Mouse (Mus musculus) kidney, adult 2 months (tissue): Measurements from ENCODE around the gene B3gnt9. TPM values are rescaled to one million over a fixed set of nuclear protein-coding genes. Genes with fewer than 3 reads are reported as not detected.
"Not testable (repeated sequence)": the region's sequence is repeated elsewhere in the genome, so short reads cannot be mapped to it uniquely, and the experiment has no call there.

Experiments used
- DNase-seq: peaks from one replicate; pipeline ENCODE4 v3.0.0; 2021
- H3K27ac ChIP-seq: fragments of 200-500 bp; 2 replicates; pipeline ENCODE4 v1.5.1; 2012; ENCODE audit warnings: low read depth, low read length, control low read depth, inconsistent platforms; ENCODE audit not compliant: insufficient read depth
- H3K27me3 ChIP-seq: fragments of 200-500 bp; replicated peaks from 2 replicates; pipeline ENCODE4 v1.6.1; 2012; ENCODE audit warnings: mild to moderate bottlenecking, moderate library complexity, low read length, inconsistent platforms; ENCODE audit not compliant: control insufficient read depth, insufficient read depth
- H3K36me3 ChIP-seq: fragments of 200-500 bp; 2 replicates; pipeline ENCODE4 v1.6.1; 2012; ENCODE audit warnings: mild to moderate bottlenecking, moderate library complexity, low read length, inconsistent platforms; ENCODE audit not compliant: control insufficient read depth, insufficient read depth
- H3K4me1 ChIP-seq: fragments of 200-500 bp; 2 replicates; pipeline ENCODE4 v1.6.1; 2011; ENCODE audit warnings: low read length; ENCODE audit not compliant: control insufficient read depth, insufficient read depth
- H3K4me3 ChIP-seq: fragments of 200-500 bp; 2 replicates; pipeline ENCODE4 v1.5.1; 2011; ENCODE audit warnings: mild to moderate bottlenecking, low read depth, low read length, control low read depth; ENCODE audit not compliant: insufficient read depth
- CTCF ChIP-seq: fragments of 200-500 bp; conservative IDR thresholded peaks from 2 replicates; pipeline ENCODE4 v1.5.1; 2011; ENCODE audit warnings: low read depth, mild to moderate bottlenecking, control low read depth, low read length, moderate library complexity, mixed read lengths; ENCODE audit not compliant: insufficient read depth, insufficient read length
- POLR2A ChIP-seq: fragments of 200-500 bp; IDR thresholded peaks from one replicate; pipeline ENCODE4 v1.6.1; 2011; ENCODE audit warnings: low read depth, low read length, control low read depth
- WGBS: fragments of 180-500 bp; shearing (Covaris S2); methylation state at CpG from one replicate; pipeline ENCODE4 v1.1.7; 2018; 5-methylcytosine and 5-hydroxymethylcytosine counted together
- polyA plus RNA-seq: library from polyadenylated mRNA; depleted of rRNA; stranded (reverse); fragments of >200 nt; gene quantifications from 2 replicates; pipeline ENCODE4 v1.2.3, GENCODE M21; 2012

Gene B3gnt9
- polyA plus RNA-seq, 1 experiment = 4.8 TPM

DNA sequence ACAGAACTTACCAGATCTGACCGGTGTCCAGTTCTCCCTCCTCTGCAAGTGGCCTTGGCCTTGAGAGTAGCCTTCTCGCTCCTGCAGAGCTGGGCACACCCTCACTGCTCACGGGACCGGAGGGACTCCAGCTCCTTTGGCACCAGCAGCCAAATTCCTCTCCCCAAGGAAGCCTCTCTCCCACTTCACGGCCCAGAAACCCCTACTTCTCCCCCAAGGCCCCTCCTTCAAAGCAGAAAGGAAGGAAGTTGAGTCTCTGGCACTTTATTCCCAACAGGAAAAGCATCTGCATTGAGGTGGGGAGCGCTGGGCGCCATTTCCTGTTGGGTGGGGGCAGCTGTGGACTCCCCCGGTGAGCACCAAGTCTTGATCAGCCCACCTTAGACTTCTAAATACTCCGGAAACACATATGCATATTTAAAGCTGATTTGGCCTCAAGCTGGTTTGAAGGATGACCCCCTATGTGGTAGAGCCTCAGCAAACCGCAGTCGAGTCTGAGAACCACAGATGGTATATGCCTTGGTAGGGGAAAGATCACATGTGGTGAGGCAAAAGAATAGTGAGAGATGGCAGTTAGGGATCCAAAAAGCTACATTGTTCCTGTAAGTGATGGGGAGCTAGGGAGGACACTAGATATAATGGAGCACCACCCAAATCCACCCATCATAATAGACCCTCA, 41.1 kb upstream of the B3gnt9 start, which contains the start of gene Exoc3l:
Gene Exoc3l (minus strand): TSS at position 207 of the 679 bp plus-strand sequence.
- Histone ChIP-seq H3K4me1 (peaks cover 7% of the 10 kb centered on the region; the same call in 1 of the 2 replicates), H3K4me3 (peak within 1 kb of the TSS; percentile 56), H3K27ac (peak within 1 kb of the TSS; percentile 77), H3K36me3 (no peaks in the 10 kb centered on the region; the same call in 1 of the 2 replicates), H3K27me3 (no peaks in the 10 kb centered on the region)
- no peak for TF ChIP-seq POLR2A
- no peak for TF ChIP-seq CTCF
- peak; percentile 66 for DNase-seq
- 52% methylated on average over 11 of the region's 11 CpGs for WGBS

DNA sequence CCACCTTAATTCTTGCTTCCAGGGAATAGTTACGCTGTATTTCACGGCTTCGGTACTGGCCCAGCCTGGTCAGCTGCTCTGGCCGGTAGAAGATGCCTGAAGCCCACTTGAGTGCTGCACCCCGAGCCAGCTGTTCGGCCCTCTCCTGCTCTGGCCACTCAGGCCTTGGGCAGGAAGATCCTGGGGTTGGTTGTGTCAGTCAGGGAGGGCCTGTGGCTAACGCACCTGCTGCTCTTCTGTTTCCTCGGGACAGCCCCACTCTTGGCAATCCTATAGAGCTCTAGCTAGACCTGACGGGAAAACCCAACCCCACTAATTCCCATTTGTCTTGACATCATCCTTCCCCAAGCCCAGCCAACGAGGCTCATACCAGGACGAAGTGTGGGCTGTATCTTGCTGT, 40.3 kb upstream of the B3gnt9 start:
- WGBS = 71% methylated on average over 11 of the region's 11 CpGs
- peak overlapping the region; percentile 63 for H3K27ac ChIP-seq

DNA sequence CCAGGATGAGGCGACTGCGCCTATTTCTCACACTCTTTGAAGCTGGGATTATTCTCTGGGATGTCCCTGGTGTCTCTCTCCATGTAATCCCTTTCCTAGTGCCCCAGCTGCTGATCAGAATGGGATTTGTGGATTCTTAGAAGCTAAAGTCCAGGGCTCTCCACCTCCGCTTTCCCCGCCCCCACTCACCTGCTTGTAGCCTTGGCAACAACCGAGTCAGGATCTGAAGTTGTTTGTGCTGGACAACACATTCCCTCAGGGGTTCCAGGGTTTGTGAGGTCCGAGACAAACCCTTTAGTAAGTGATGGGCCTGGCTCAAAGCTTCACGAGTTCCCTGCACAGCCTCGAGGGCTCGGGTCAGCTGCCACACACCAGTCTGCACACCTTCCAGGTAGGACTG, 39.8 kb upstream of the B3gnt9 start:
- TF ChIP-seq CTCF (no peak), POLR2A (no peak)
- H3K27ac ChIP-seq = no peak overlapping the region
- H3K4me1 ChIP-seq = peaks cover 12% of the 10 kb centered on the region
- H3K36me3 ChIP-seq = no peaks in the 10 kb centered on the region
- no peak for DNase-seq
- H3K4me3 ChIP-seq = peak overlapping the region; percentile 56; the same call in 1 of the 2 replicates
- no peaks in the 10 kb centered on the region for H3K27me3 ChIP-seq
- WGBS = 67% methylated on average over 9 of the region's 9 CpGs

More for the DNA sequence above, 40.3 kb upstream of the B3gnt9 start:
- peak overlapping the region; percentile 56 for H3K4me3 ChIP-seq
- H3K27me3 ChIP-seq = no peaks in the 10 kb centered on the region
- no peaks in the 10 kb centered on the region; the same call in 1 of the 2 replicates for H3K36me3 ChIP-seq
- DNase-seq = no peak
- TF ChIP-seq CTCF (no peak), POLR2A (no peak)
- peaks cover 7% of the 10 kb centered on the region for H3K4me1 ChIP-seq

DNA sequence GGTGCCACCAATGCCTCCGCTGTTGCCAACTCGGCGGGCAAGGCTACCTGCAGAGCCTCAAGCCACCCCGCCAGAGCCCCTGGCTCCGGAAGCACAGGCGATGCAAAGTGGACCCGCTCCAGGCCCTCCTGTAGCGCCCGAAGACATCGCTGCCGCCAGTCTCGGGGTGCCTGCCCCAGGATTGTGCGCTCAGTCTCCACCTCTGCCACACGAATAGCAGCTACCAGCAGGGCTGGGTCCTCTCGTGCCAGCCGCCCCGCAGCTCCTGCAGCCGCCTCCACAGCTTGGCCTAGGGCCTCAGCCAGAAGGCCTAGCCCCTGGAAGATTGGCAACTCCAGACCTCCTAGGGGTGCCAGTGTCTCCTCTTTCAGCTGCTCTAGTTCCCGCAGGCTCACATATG, 38.5 kb upstream of the B3gnt9 start:
- Histone ChIP-seq H3K27ac (no peak overlapping the region), H3K27me3 (no peaks in the 10 kb centered on the region), H3K4me1 (peaks cover 9% of the 10 kb centered on the region), H3K36me3 (no peaks in the 10 kb centered on the region), H3K4me3 (no peak overlapping the region)
- DNase-seq = no peak
- TF ChIP-seq POLR2A = no peak
- TF ChIP-seq CTCF = no peak
- WGBS = 77% methylated on average over 19 of the region's 19 CpGs

DNA sequence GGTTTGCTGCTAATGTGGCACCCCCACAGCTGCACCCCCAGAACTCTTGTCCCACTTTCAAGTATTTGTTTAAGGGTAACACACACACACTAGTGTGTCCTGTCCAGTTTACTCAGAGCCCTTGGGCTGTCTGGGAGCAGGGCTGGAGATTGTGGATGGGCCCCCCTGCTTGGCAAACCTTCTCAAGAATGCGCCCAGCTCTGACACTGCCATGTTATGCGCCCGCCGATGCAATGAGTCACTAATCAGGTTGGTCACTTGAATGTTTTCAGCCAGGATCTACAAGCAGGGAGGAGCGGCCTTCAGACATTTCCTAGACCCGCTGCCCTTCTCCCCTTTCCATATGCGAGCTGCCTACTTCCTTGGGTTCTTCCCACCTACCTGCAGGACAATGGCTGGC, 37.5 kb upstream of the B3gnt9 start:
- no peak overlapping the region for H3K4me3 ChIP-seq
- no peak overlapping the region for H3K27ac ChIP-seq
- H3K27me3 ChIP-seq = no peaks in the 10 kb centered on the region
- DNase-seq = no peak
- peaks cover 9% of the 10 kb centered on the region for H3K4me1 ChIP-seq
- H3K36me3 ChIP-seq = no peaks in the 10 kb centered on the region
- WGBS = 62% methylated on average over 7 of the region's 7 CpGs
- TF ChIP-seq POLR2A = no peak
- TF ChIP-seq CTCF = no peak

DNA sequence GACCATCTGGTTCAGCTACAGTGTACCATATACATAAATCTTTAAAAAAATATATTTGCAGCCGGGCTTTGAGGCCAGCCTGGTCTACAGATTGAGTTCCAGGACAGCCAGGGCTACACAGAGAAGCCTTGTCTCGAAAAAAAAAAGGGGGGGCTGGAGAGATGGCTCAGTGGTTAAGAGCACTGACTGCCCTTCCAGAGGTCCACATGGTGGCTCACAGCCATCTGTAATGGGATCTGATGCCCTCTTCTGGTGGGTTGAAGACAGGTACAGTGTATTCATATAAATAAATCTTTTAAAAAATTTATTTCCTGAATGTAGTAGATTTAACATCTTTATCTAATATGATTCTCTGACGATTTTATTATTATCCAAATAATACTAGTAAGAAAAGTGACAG, 36.8 kb upstream of the B3gnt9 start:
- H3K27me3 ChIP-seq, H3K27ac ChIP-seq, H3K4me1 ChIP-seq, DNase-seq, H3K4me3 ChIP-seq, H3K36me3 ChIP-seq: not testable (repeated sequence)
- 57% methylated on average over 3 of the region's 3 CpGs for WGBS

DNA sequence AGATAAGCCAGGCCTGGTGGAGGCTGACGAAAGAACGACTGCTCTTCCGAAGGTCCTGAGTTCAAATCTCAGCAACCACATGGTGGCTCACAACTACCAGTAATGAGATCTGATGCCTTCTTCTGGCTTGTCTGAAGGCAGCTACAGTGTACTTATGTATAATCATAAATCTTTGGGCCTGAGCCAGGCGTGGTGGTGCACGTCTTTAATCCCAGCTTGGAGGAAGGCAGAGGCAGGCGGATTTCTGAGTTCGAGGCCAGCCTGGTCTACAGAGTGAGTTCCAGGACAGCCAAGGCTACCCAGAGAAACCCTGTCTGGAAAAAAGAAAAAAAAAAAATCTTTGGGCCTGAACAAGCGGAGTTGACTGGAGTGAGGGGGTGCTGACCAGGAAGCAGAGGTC, 36.4 kb upstream of the B3gnt9 start:
- DNase-seq, H3K4me1 ChIP-seq, H3K4me3 ChIP-seq, H3K27ac ChIP-seq, H3K27me3 ChIP-seq, H3K36me3 ChIP-seq: not testable (repeated sequence)
- 78% methylated on average over 8 of the region's 8 CpGs for WGBS
